Mouse (Mus musculus): Measurements from ENCODE around the gene Tmem106a. TPM values are rescaled to one million over a fixed set of nuclear protein-coding genes. Genes with fewer than 3 reads are reported as not detected.
"Not testable (repeated sequence)": the region's sequence is repeated elsewhere in the genome, so short reads cannot be mapped to it uniquely, and the experiment has no call there.

Gene Tmem106a
- polyA plus RNA-seq, 1 experiment from 2014 or later: 3.4 TPM

- 95% methylated on average over 2 of the region's 2 CpGs for WGBS
- no peak overlapping the region for H3K9ac ChIP-seq (ENCODE audit: low read depth, low read length)
- DNase-seq (ENCODE audit: low spot score): no peak
Observed at GRCm38 (mm10) chr11:101556954-101557353, 25.1 kb upstream of the Tmem106a start.

GRCm38 (mm10) chr11:101562391-101562790, 19.7 kb upstream of the Tmem106a start:
- Histone ChIP-seq H3K27ac (ENCODE audit: low read depth, low read length) (no peak overlapping the region), H3K9ac (ENCODE audit: low read depth, low read length) (no peak overlapping the region), H3K4me2 (replicated peaks; ENCODE audit: low read depth, low read length) (no peak overlapping the region), H3K9me3 (ENCODE audit: control insufficient read depth, low read length) (no peaks in the 10 kb centered on the region), H3K4me3 (ENCODE audit: low read depth, low read length) (no peak overlapping the region), H3K36me3 (ENCODE audit: control insufficient read depth, insufficient read depth, low read length) (peaks cover 15% of the 10 kb centered on the region), H3K4me1 (replicated peaks; ENCODE audit: control insufficient read depth, insufficient read depth, low read length) (no peaks in the 10 kb centered on the region), H3K27me3 (ENCODE audit: control insufficient read depth, insufficient read depth, low read length) (no peaks in the 10 kb centered on the region)
- DNase-seq (ENCODE audit: low spot score): peak; percentile 75
- ATAC-seq (ENCODE audit: low FRiP score): no peak
- WGBS: 43% methylated on average over 5 of the region's 5 CpGs

More at GRCm38 (mm10) chr11:101556954-101557353, 25.1 kb upstream of the Tmem106a start:
- no peak overlapping the region for H3K27ac ChIP-seq (ENCODE audit: low read depth, low read length)
- no peak overlapping the region for H3K4me3 ChIP-seq (ENCODE audit: low read depth, low read length)
- no peak overlapping the region for H3K4me2 ChIP-seq (replicated peaks; ENCODE audit: low read depth, low read length)
- no peaks in the 10 kb centered on the region for H3K4me1 ChIP-seq (replicated peaks; ENCODE audit: control insufficient read depth, insufficient read depth, low read length)
- no peaks in the 10 kb centered on the region for H3K9me3 ChIP-seq (ENCODE audit: control insufficient read depth, low read length)
- H3K36me3 ChIP-seq (ENCODE audit: control insufficient read depth, insufficient read depth, low read length): no peaks in the 10 kb centered on the region
- no peak for ATAC-seq (ENCODE audit: low FRiP score)
- no peaks in the 10 kb centered on the region for H3K27me3 ChIP-seq (ENCODE audit: control insufficient read depth, insufficient read depth, low read length)

GRCm38 (mm10) chr11:101568421-101568820, 13.6 kb upstream of the Tmem106a start:
- H3K4me3 ChIP-seq (ENCODE audit: low read depth, low read length): no peak overlapping the region
- no peak for DNase-seq (ENCODE audit: low spot score)
- no peak overlapping the region for H3K27ac ChIP-seq (ENCODE audit: low read depth, low read length)
- no peaks in the 10 kb centered on the region for H3K4me1 ChIP-seq (replicated peaks; ENCODE audit: control insufficient read depth, insufficient read depth, low read length)
- H3K27me3 ChIP-seq (ENCODE audit: control insufficient read depth, insufficient read depth, low read length): no peaks in the 10 kb centered on the region
- no peaks in the 10 kb centered on the region for H3K9me3 ChIP-seq (ENCODE audit: control insufficient read depth, low read length)
- 92% methylated on average over 3 of the region's 3 CpGs for WGBS
- H3K9ac ChIP-seq (ENCODE audit: low read depth, low read length): no peak overlapping the region
- H3K4me2 ChIP-seq (replicated peaks; ENCODE audit: low read depth, low read length): no peak overlapping the region
- peaks cover 23% of the 10 kb centered on the region for H3K36me3 ChIP-seq (ENCODE audit: control insufficient read depth, insufficient read depth, low read length)
- no peak for ATAC-seq (ENCODE audit: low FRiP score)

- ATAC-seq (ENCODE audit: low FRiP score): no peak
- Histone ChIP-seq H3K4me1 (replicated peaks; ENCODE audit: control insufficient read depth, insufficient read depth, low read length) (no peaks in the 10 kb centered on the region), H3K9me3 (ENCODE audit: control insufficient read depth, low read length) (no peaks in the 10 kb centered on the region), H3K4me3 (ENCODE audit: low read depth, low read length) (no peak overlapping the region), H3K4me2 (replicated peaks; ENCODE audit: low read depth, low read length) (no peak overlapping the region), H3K27me3 (ENCODE audit: control insufficient read depth, insufficient read depth, low read length) (no peaks in the 10 kb centered on the region), H3K27ac (ENCODE audit: low read depth, low read length) (no peak overlapping the region), H3K9ac (ENCODE audit: low read depth, low read length) (no peak overlapping the region), H3K36me3 (ENCODE audit: control insufficient read depth, insufficient read depth, low read length) (peaks cover 23% of the 10 kb centered on the region)
- DNase-seq (ENCODE audit: low spot score): peak; percentile 17
- 83% methylated on average over 6 of the region's 6 CpGs for WGBS
Observed at GRCm38 (mm10) chr11:101576116-101576515, 5.9 kb upstream of the Tmem106a start.

- no peaks in the 10 kb centered on the region for H3K9me3 ChIP-seq (ENCODE audit: control insufficient read depth, low read length)
- no peaks in the 10 kb centered on the region for H3K4me1 ChIP-seq (replicated peaks; ENCODE audit: control insufficient read depth, insufficient read depth, low read length)
- no peak for DNase-seq (ENCODE audit: low spot score)
- H3K9ac ChIP-seq (ENCODE audit: low read depth, low read length): no peak overlapping the region
- no peak overlapping the region for H3K4me2 ChIP-seq (replicated peaks; ENCODE audit: low read depth, low read length)
- H3K27ac ChIP-seq (ENCODE audit: low read depth, low read length): no peak overlapping the region
- H3K36me3 ChIP-seq (ENCODE audit: control insufficient read depth, insufficient read depth, low read length): peaks cover 9% of the 10 kb centered on the region; the same call in 1 of the 2 replicates
- no peak overlapping the region for H3K4me3 ChIP-seq (ENCODE audit: low read depth, low read length)
- H3K27me3 ChIP-seq (ENCODE audit: control insufficient read depth, insufficient read depth, low read length): no peaks in the 10 kb centered on the region
- ATAC-seq (ENCODE audit: low FRiP score): no peak
- WGBS: 78% methylated on average over 6 of the region's 6 CpGs
Observed at GRCm38 (mm10) chr11:101581081-101581764, 819 bp upstream of the Tmem106a start.

GRCm38 (mm10) chr11:101583205-101583604, 1.2 kb downstream of the Tmem106a start:
- no peaks in the 10 kb centered on the region for H3K4me1 ChIP-seq (replicated peaks; ENCODE audit: control insufficient read depth, insufficient read depth, low read length)
- no peak overlapping the region for H3K4me2 ChIP-seq (replicated peaks; ENCODE audit: low read depth, low read length)
- no peak overlapping the region for H3K9ac ChIP-seq (ENCODE audit: low read depth, low read length)
- ATAC-seq (ENCODE audit: low FRiP score) (no peak), DNase-seq (ENCODE audit: low spot score) (no peak)
- H3K27ac ChIP-seq (ENCODE audit: low read depth, low read length): no peak overlapping the region
- WGBS: 88% methylated on average over 2 of the region's 2 CpGs
- peaks cover 2% of the 10 kb centered on the region; the same call in 1 of the 2 replicates for H3K36me3 ChIP-seq (ENCODE audit: control insufficient read depth, insufficient read depth, low read length)
- no peak overlapping the region for H3K4me3 ChIP-seq (ENCODE audit: low read depth, low read length)
- H3K27me3 ChIP-seq (ENCODE audit: control insufficient read depth, insufficient read depth, low read length): no peaks in the 10 kb centered on the region
- no peaks in the 10 kb centered on the region for H3K9me3 ChIP-seq (ENCODE audit: control insufficient read depth, low read length)

GRCm38 (mm10) chr11:101585031-101585430, 3.0 kb downstream of the Tmem106a start:
- H3K27me3 ChIP-seq (ENCODE audit: control insufficient read depth, insufficient read depth, low read length); H3K4me1 ChIP-seq (replicated peaks; ENCODE audit: control insufficient read depth, insufficient read depth, low read length); DNase-seq (ENCODE audit: low spot score); H3K27ac ChIP-seq (ENCODE audit: low read depth, low read length); H3K36me3 ChIP-seq (ENCODE audit: control insufficient read depth, insufficient read depth, low read length); H3K4me2 ChIP-seq (replicated peaks; ENCODE audit: low read depth, low read length); ATAC-seq (ENCODE audit: low FRiP score); H3K9ac ChIP-seq (ENCODE audit: low read depth, low read length); H3K9me3 ChIP-seq (ENCODE audit: control insufficient read depth, low read length); H3K4me3 ChIP-seq (ENCODE audit: low read depth, low read length): not testable (repeated sequence)
- 96% methylated on average over 1 of the region's 1 CpGs for WGBS

GRCm38 (mm10) chr11:101585805-101586204, 3.8 kb downstream of the Tmem106a start:
- H3K4me2 ChIP-seq (replicated peaks; ENCODE audit: low read depth, low read length): no peak overlapping the region
- 85% methylated on average over 4 of the region's 4 CpGs for WGBS
- no peak overlapping the region for H3K9ac ChIP-seq (ENCODE audit: low read depth, low read length)
- no peak overlapping the region for H3K4me3 ChIP-seq (ENCODE audit: low read depth, low read length)
- no peaks in the 10 kb centered on the region for H3K27me3 ChIP-seq (ENCODE audit: control insufficient read depth, insufficient read depth, low read length)
- H3K4me1 ChIP-seq (replicated peaks; ENCODE audit: control insufficient read depth, insufficient read depth, low read length): no peaks in the 10 kb centered on the region
- no peaks in the 10 kb centered on the region for H3K9me3 ChIP-seq (ENCODE audit: control insufficient read depth, low read length)
- no peak overlapping the region for H3K27ac ChIP-seq (ENCODE audit: low read depth, low read length)
- no peaks in the 10 kb centered on the region for H3K36me3 ChIP-seq (ENCODE audit: control insufficient read depth, insufficient read depth, low read length)
- DNase-seq (ENCODE audit: low spot score) (no peak), ATAC-seq (ENCODE audit: low FRiP score) (no peak)

GRCm38 (mm10) chr11:101587676-101588075, 5.6 kb downstream of the Tmem106a start:
- no peaks in the 10 kb centered on the region for H3K4me1 ChIP-seq (replicated peaks; ENCODE audit: control insufficient read depth, insufficient read depth, low read length)
- WGBS: 93% methylated on average over 10 of the region's 10 CpGs
- no peak for ATAC-seq (ENCODE audit: low FRiP score)
- H3K4me3 ChIP-seq (ENCODE audit: low read depth, low read length): no peak overlapping the region
- no peak for DNase-seq (ENCODE audit: low spot score)
- H3K4me2 ChIP-seq (replicated peaks; ENCODE audit: low read depth, low read length): no peak overlapping the region
- no peak overlapping the region for H3K9ac ChIP-seq (ENCODE audit: low read depth, low read length)
- no peaks in the 10 kb centered on the region for H3K27me3 ChIP-seq (ENCODE audit: control insufficient read depth, insufficient read depth, low read length)
- H3K27ac ChIP-seq (ENCODE audit: low read depth, low read length): no peak overlapping the region
- H3K36me3 ChIP-seq (ENCODE audit: control insufficient read depth, insufficient read depth, low read length): no peaks in the 10 kb centered on the region
- no peaks in the 10 kb centered on the region for H3K9me3 ChIP-seq (ENCODE audit: control insufficient read depth, low read length)
